Mouse (Mus musculus): ENCODE results near the gene Klhl22. TPM values are rescaled to one million over a fixed set of nuclear protein-coding genes. Genes with fewer than 3 reads are reported as not detected.
"Not testable (repeated sequence)": the region's sequence is repeated elsewhere in the genome, so short reads cannot be mapped to it uniquely, and the experiment has no call there.

Gene Klhl22
- polyA plus RNA-seq, 1 experiment, result 12.4 TPM

GRCm38 (mm10) chr16:17732021-17732420, 27.4 kb upstream of the Klhl22 start:
- Histone ChIP-seq H3K4me1 (ENCODE audit: control insufficient read depth, insufficient read depth, low read length) (peaks cover 1% of the 10 kb centered on the region), H3K27ac (ENCODE audit: insufficient read depth, low read depth, low read length) (no peak overlapping the region), H3K4me3 (ENCODE audit: insufficient read depth, low read length) (no peak overlapping the region)
- TF ChIP-seq CTCF (IDR thresholded peaks at IDR 0.05; ENCODE audit: low read depth, low read length) (no peak), POLR2A (IDR thresholded peaks at IDR 0.05; ENCODE audit: borderline replicate concordance, low read depth, low read length) (no peak)

DNA sequence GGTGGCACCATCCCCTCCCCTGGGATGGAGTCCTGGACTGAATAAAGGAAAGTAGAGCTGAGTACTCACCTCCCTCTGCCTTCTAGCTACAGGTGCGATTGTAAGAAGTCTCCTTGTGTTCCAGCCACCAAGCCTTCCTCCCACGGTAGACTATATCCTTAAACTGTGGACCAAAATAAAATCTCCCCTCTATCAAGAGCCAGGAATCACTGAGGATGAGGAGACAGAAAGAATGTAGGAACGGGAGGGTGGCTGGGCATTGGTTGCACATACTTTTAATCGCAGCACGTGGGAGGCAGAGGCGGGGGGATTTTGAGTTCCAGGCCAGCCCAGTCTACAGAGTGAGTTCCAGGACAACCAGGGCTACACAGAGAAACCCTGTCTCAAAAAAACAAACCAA, 27.0 kb upstream of the Klhl22 start:
- no peaks in the 10 kb centered on the region for H3K4me1 ChIP-seq (ENCODE audit: control insufficient read depth, insufficient read depth, low read length)
- H3K4me3 ChIP-seq (ENCODE audit: insufficient read depth, low read length), result no peak overlapping the region
- no peak for TF ChIP-seq CTCF (IDR thresholded peaks at IDR 0.05; ENCODE audit: low read depth, low read length)
- no peak for TF ChIP-seq POLR2A (IDR thresholded peaks at IDR 0.05; ENCODE audit: borderline replicate concordance, low read depth, low read length)
- no peak overlapping the region for H3K27ac ChIP-seq (ENCODE audit: insufficient read depth, low read depth, low read length)

DNA sequence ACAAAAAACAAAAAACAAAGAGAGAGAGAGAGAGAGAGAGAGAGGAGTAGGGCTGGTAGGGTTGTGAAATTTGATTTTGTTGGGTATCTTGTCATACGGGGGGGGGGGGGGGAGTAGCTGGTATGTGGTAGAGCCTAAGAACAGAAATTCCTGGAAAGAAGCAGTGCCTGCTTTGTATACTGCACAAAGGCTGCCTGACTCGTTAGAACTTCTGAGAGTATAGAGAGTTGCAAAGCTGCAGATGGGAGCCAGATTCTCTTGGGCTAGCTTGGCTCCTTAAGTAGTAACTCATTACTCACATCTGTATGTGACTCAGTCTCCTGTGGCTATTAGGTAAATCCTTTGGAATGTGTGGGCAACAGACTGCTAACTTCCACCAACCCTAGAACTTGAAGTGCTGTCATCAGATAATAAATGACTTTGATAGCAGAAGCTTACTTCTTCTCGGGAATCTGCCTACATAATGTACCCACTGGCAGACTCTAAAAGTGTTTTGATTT, 26.5 kb upstream of the Klhl22 start, which contains the start of gene Med15:
Gene Med15 (minus strand): TSS at position 51 of the 500 bp plus-strand sequence.
- Histone ChIP-seq H3K27ac (ENCODE audit: insufficient read depth, low read depth, low read length) (no peak within 1 kb of the TSS), H3K4me1 (ENCODE audit: control insufficient read depth, insufficient read depth, low read length) (no peaks in the 10 kb centered on the region), H3K4me3 (ENCODE audit: insufficient read depth, low read length) (no peak within 1 kb of the TSS)
- TF ChIP-seq POLR2A (IDR thresholded peaks at IDR 0.05; ENCODE audit: borderline replicate concordance, low read depth, low read length) (no peak), CTCF (IDR thresholded peaks at IDR 0.05; ENCODE audit: low read depth, low read length) (no peak)

GRCm38 (mm10) chr16:17733646-17734045, 25.8 kb upstream of the Klhl22 start:
- TF ChIP-seq POLR2A (IDR thresholded peaks at IDR 0.05; ENCODE audit: borderline replicate concordance, low read depth, low read length) (no peak), CTCF (IDR thresholded peaks at IDR 0.05; ENCODE audit: low read depth, low read length) (no peak)
- no peak overlapping the region for H3K27ac ChIP-seq (ENCODE audit: insufficient read depth, low read depth, low read length)
- no peaks in the 10 kb centered on the region for H3K4me1 ChIP-seq (ENCODE audit: control insufficient read depth, insufficient read depth, low read length)
- no peak overlapping the region for H3K4me3 ChIP-seq (ENCODE audit: insufficient read depth, low read length)

- not testable (repeated sequence) for H3K4me3 ChIP-seq (ENCODE audit: insufficient read depth, low read length); H3K4me1 ChIP-seq (ENCODE audit: control insufficient read depth, insufficient read depth, low read length); H3K27ac ChIP-seq (ENCODE audit: insufficient read depth, low read depth, low read length)
These were observed 24.5 kb upstream of the Klhl22 start for GRCm38 (mm10) chr16:17734872-17735271.

DNA sequence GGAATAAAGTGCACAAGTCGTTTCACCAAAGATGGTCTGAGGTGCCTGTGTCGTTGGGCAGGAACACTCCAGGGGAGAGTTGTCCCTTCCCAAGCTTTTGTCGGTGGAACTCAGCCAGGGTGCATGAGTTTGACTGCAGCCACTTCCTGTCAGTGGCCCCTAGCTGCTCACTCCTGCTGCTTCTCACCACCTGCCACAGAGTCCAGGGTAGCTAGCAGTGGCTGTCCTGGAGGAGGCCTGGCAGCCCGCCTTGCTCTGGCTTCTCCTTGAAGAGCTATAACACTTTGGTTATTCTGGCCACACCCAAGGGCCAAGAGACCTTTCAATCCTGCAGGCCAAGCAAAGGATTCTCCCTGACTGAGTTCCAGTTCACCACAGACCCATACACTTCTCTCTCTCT, 23.3 kb upstream of the Klhl22 start:
- Histone ChIP-seq H3K4me3 (ENCODE audit: insufficient read depth, low read length) (no peak overlapping the region), H3K4me1 (ENCODE audit: control insufficient read depth, insufficient read depth, low read length) (no peaks in the 10 kb centered on the region), H3K27ac (ENCODE audit: insufficient read depth, low read depth, low read length) (no peak overlapping the region)
- no peak for TF ChIP-seq CTCF (IDR thresholded peaks at IDR 0.05; ENCODE audit: low read depth, low read length)
- TF ChIP-seq POLR2A (IDR thresholded peaks at IDR 0.05; ENCODE audit: borderline replicate concordance, low read depth, low read length), result no peak

DNA sequence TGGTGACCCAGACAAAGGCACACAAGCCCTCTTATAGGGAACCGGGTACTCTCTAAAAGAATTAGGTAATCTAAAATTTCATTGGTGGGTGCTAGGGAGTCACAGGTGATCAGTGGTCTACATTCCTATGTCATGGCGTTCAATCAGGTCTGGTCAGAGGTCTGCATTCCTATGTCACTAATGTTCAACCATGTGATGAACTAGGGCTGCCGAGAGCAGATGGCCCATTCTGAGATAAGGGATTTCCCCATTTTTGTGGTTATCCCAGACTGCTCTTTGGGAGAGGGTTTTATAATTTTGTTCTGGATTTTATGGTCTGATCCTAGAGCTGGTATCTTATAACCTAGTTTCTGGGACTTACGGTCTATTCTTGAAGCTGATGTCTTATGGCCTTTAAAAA, 19.3 kb upstream of the Klhl22 start:
- Histone ChIP-seq H3K27ac (ENCODE audit: insufficient read depth, low read depth, low read length) (no peak overlapping the region), H3K4me3 (ENCODE audit: insufficient read depth, low read length) (no peak overlapping the region), H3K4me1 (ENCODE audit: control insufficient read depth, insufficient read depth, low read length) (no peaks in the 10 kb centered on the region)
- TF ChIP-seq POLR2A (IDR thresholded peaks at IDR 0.05; ENCODE audit: borderline replicate concordance, low read depth, low read length), result no peak
- TF ChIP-seq CTCF (IDR thresholded peaks at IDR 0.05; ENCODE audit: low read depth, low read length), result no peak

GRCm38 (mm10) chr16:17742810-17743209, 16.6 kb upstream of the Klhl22 start:
- H3K27ac ChIP-seq (ENCODE audit: insufficient read depth, low read depth, low read length), result no peak overlapping the region
- TF ChIP-seq CTCF (IDR thresholded peaks at IDR 0.05; ENCODE audit: low read depth, low read length) (no peak), POLR2A (IDR thresholded peaks at IDR 0.05; ENCODE audit: borderline replicate concordance, low read depth, low read length) (no peak)
- no peaks in the 10 kb centered on the region for H3K4me1 ChIP-seq (ENCODE audit: control insufficient read depth, insufficient read depth, low read length)
- H3K4me3 ChIP-seq (ENCODE audit: insufficient read depth, low read length), result no peak overlapping the region

DNA sequence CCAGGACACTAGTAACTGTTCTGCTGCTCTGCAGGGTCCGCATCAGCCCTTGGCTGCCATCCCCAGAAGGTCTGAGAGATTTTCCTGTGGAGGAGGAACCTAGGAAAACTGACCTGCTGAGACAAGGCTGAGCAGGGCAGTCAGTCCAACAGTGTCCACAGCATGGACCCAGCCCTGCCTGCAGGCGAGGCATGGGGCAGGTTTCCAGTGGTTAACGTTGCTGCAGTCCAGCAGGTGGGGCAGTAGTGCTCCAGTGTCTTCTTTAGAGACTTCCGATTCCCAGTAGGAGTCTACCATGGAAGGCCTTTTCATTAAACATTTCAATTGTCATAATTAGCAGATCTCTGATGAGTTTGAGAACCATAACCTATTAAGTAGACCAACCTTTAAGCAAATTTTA, 16.1 kb upstream of the Klhl22 start:
- no peak overlapping the region for H3K4me3 ChIP-seq (ENCODE audit: insufficient read depth, low read length)
- no peaks in the 10 kb centered on the region for H3K4me1 ChIP-seq (ENCODE audit: control insufficient read depth, insufficient read depth, low read length)
- H3K27ac ChIP-seq (ENCODE audit: insufficient read depth, low read depth, low read length), result no peak overlapping the region
- no peak for TF ChIP-seq POLR2A (IDR thresholded peaks at IDR 0.05; ENCODE audit: borderline replicate concordance, low read depth, low read length)
- TF ChIP-seq CTCF (IDR thresholded peaks at IDR 0.05; ENCODE audit: low read depth, low read length), result no peak

- TF ChIP-seq CTCF (IDR thresholded peaks at IDR 0.05; ENCODE audit: low read depth, low read length) (peak; percentile 87), POLR2A (IDR thresholded peaks at IDR 0.05; ENCODE audit: borderline replicate concordance, low read depth, low read length) (no peak)
- Histone ChIP-seq H3K27ac (ENCODE audit: insufficient read depth, low read depth, low read length) (no peak overlapping the region), H3K4me3 (ENCODE audit: insufficient read depth, low read length) (no peak overlapping the region)
These were observed 14.9 kb upstream of the Klhl22 start for GRCm38 (mm10) chr16:17744536-17744935.

DNA sequence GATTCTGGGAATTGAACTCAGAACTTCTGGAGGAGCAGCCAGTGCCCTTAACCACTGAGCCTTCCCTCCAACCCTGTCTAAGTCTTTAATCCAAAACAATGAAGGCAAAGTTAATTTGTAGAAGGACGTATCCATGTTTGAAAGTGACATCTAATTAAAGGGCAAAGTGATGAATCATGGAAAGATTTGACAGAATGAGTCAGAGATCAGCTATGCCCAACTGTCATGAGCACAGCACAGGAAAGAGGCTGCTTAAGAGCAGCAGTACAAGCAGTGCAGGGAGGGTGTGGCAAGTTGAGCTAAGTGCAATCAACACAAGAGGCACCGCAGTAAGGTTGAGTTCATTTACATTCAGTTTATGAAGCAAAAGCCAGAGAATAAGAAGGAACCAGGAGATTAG, 14.4 kb upstream of the Klhl22 start:
- H3K27ac ChIP-seq (ENCODE audit: insufficient read depth, low read depth, low read length), result no peak overlapping the region
- TF ChIP-seq CTCF (IDR thresholded peaks at IDR 0.05; ENCODE audit: low read depth, low read length), result no peak
- TF ChIP-seq POLR2A (IDR thresholded peaks at IDR 0.05; ENCODE audit: borderline replicate concordance, low read depth, low read length), result no peak

More at GRCm38 (mm10) chr16:17744536-17744935, 14.9 kb upstream of the Klhl22 start:
- H3K4me1 ChIP-seq (ENCODE audit: control insufficient read depth, insufficient read depth, low read length), result no peaks in the 10 kb centered on the region

More for the DNA sequence above, 14.4 kb upstream of the Klhl22 start:
- H3K4me1 ChIP-seq (ENCODE audit: control insufficient read depth, insufficient read depth, low read length), result no peaks in the 10 kb centered on the region
- no peak overlapping the region for H3K4me3 ChIP-seq (ENCODE audit: insufficient read depth, low read length)

Data from bone marrow macrophage, adult 2 months (primary cell).